Mouse (Mus musculus): ENCODE results near the gene Abcd3. TPM values are rescaled to one million over a fixed set of nuclear protein-coding genes. Genes with fewer than 3 reads are reported as not detected.
A peak's percentile ranks its signal among the peaks of the same experiment; 100 is the strongest.

The Abcd3 gene
- polyA plus RNA-seq (2015; fragmentation: Nextera tagmentation; extraction: Ambion mirVana), result 71.3 and 75.7 TPM in 2 replicates

GRCm38 (mm10) chr3:121814877-121815548 is at the start of gene Abcd3:
Gene Abcd3, minus strand, starts transcription at chr3:121815302.
- Histone ChIP-seq H3K36me3 (no peaks in the 10 kb centered on the region), H3K4me2 (peak within 1 kb of the TSS; percentile 85), H3K27ac (replicated peaks) (peak within 1 kb of the TSS; percentile 99), H3K9ac (peak within 1 kb of the TSS; percentile 89), H3K9me3 (no peaks in the 10 kb centered on the region), H3K4me1 (replicated peaks) (peaks cover 37% of the 10 kb centered on the region), H3K27me3 (no peaks in the 10 kb centered on the region), H3K4me3 (peak within 1 kb of the TSS; percentile 96)
- ATAC-seq (ENCODE audit: low FRiP score, low read depth), result peak; percentile 94
- WGBS, result under 1% methylated on average over 89 of the region's 99 CpGs

GRCm38 (mm10) chr3:121859142-121859541 is 44.0 kb upstream of the Abcd3 start:
- no peak overlapping the region for H3K4me3 ChIP-seq
- H3K4me1 ChIP-seq (replicated peaks), result no peaks in the 10 kb centered on the region
- no peaks in the 10 kb centered on the region for H3K9me3 ChIP-seq
- H3K4me2 ChIP-seq, result no peak overlapping the region
- ATAC-seq (ENCODE audit: low FRiP score, low read depth), result no peak
- WGBS, result 43% methylated on average over 5 of the region's 5 CpGs
- no peak overlapping the region for H3K27ac ChIP-seq (replicated peaks)
- H3K27me3 ChIP-seq, result no peaks in the 10 kb centered on the region
- H3K9ac ChIP-seq, result no peak overlapping the region
- H3K36me3 ChIP-seq, result no peaks in the 10 kb centered on the region

DNA sequence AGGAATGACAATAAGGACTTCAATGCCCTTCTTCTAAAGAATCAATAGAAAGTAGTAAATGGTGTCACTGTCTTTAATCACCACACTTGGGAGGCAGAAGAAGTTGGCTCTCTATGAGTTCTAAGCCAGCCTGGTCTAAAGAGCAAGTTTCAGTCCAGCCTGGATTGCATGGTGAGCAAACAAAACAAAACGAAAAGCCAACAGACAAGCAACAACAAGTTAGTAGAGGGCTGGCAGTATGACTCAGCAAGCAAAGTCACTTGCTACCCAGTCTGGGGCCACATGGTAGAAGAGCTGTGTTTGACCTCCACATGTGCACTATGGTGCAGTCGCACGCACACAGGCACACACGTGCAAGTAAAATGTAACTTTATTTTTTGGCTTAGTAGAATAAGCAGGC is 41.0 kb upstream of the Abcd3 start:
- no peaks in the 10 kb centered on the region for H3K9me3 ChIP-seq
- no peak overlapping the region for H3K4me2 ChIP-seq
- H3K4me1 ChIP-seq (replicated peaks), result no peaks in the 10 kb centered on the region
- 93% methylated on average over 4 of the region's 4 CpGs for WGBS
- H3K27me3 ChIP-seq, result no peaks in the 10 kb centered on the region
- no peak overlapping the region for H3K4me3 ChIP-seq
- H3K9ac ChIP-seq, result no peak overlapping the region
- ATAC-seq (ENCODE audit: low FRiP score, low read depth), result no peak
- H3K36me3 ChIP-seq, result no peaks in the 10 kb centered on the region
- H3K27ac ChIP-seq (replicated peaks), result no peak overlapping the region

- 72% methylated on average over 5 of the region's 5 CpGs for WGBS
- Histone ChIP-seq H3K4me3 (no peak overlapping the region), H3K27ac (replicated peaks) (no peak overlapping the region), H3K36me3 (no peaks in the 10 kb centered on the region), H3K4me1 (replicated peaks) (no peaks in the 10 kb centered on the region), H3K4me2 (no peak overlapping the region), H3K9ac (no peak overlapping the region), H3K27me3 (no peaks in the 10 kb centered on the region), H3K9me3 (no peaks in the 10 kb centered on the region)
- ATAC-seq (ENCODE audit: low FRiP score, low read depth), result no peak
These were observed 38.8 kb upstream of the Abcd3 start for GRCm38 (mm10) chr3:121853781-121854520.

GRCm38 (mm10) chr3:121852074-121852826 is 37.1 kb upstream of the Abcd3 start:
- no peak for ATAC-seq (ENCODE audit: low FRiP score, low read depth)
- no peaks in the 10 kb centered on the region for H3K36me3 ChIP-seq
- no peak overlapping the region for H3K4me3 ChIP-seq
- H3K4me1 ChIP-seq (replicated peaks), result no peaks in the 10 kb centered on the region
- 36% methylated on average over 4 of the region's 4 CpGs for WGBS
- H3K27me3 ChIP-seq, result no peaks in the 10 kb centered on the region
- H3K4me2 ChIP-seq, result no peak overlapping the region
- H3K27ac ChIP-seq (replicated peaks), result no peak overlapping the region
- H3K9ac ChIP-seq, result no peak overlapping the region
- H3K9me3 ChIP-seq, result no peaks in the 10 kb centered on the region

DNA sequence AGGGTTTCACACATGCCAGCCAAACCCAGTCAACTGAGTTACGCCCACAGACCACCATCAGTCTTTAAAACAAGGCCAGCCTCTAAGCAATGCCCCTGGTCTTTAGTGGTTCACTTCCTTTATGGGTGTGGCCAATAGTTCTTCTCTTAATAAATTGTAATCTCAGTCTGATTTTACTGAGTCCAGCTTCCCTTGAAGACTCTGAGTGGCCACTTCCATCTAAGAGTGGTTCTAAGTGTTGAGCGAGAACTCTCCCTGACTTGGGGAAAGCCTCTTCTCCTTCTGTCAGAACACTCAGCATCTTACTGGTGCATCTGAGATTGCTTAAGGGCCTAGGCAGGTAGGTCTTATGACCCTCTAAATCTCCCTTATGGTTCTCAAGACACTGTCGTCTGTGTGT is 35.9 kb upstream of the Abcd3 start:
- no peaks in the 10 kb centered on the region for H3K9me3 ChIP-seq
- H3K4me3 ChIP-seq, result no peak overlapping the region
- no peaks in the 10 kb centered on the region for H3K27me3 ChIP-seq
- H3K36me3 ChIP-seq, result no peaks in the 10 kb centered on the region
- no peak for ATAC-seq (ENCODE audit: low FRiP score, low read depth)
- H3K9ac ChIP-seq, result no peak overlapping the region
- H3K27ac ChIP-seq (replicated peaks), result no peak overlapping the region
- H3K4me2 ChIP-seq, result no peak overlapping the region
- no peaks in the 10 kb centered on the region for H3K4me1 ChIP-seq (replicated peaks)
- WGBS, result 92% methylated on average over 3 of the region's 3 CpGs

- H3K9ac ChIP-seq, result no peak overlapping the region
- 97% methylated on average over 4 of the region's 4 CpGs for WGBS
- H3K27ac ChIP-seq (replicated peaks), result no peak overlapping the region
- no peaks in the 10 kb centered on the region for H3K4me1 ChIP-seq (replicated peaks)
- H3K4me2 ChIP-seq, result no peak overlapping the region
- no peak overlapping the region for H3K4me3 ChIP-seq
- H3K9me3 ChIP-seq, result no peaks in the 10 kb centered on the region
- ATAC-seq (ENCODE audit: low FRiP score, low read depth), result no peak
- no peaks in the 10 kb centered on the region for H3K36me3 ChIP-seq
- H3K27me3 ChIP-seq, result no peaks in the 10 kb centered on the region
These were observed 35.3 kb upstream of the Abcd3 start for GRCm38 (mm10) chr3:121850381-121850780.

DNA sequence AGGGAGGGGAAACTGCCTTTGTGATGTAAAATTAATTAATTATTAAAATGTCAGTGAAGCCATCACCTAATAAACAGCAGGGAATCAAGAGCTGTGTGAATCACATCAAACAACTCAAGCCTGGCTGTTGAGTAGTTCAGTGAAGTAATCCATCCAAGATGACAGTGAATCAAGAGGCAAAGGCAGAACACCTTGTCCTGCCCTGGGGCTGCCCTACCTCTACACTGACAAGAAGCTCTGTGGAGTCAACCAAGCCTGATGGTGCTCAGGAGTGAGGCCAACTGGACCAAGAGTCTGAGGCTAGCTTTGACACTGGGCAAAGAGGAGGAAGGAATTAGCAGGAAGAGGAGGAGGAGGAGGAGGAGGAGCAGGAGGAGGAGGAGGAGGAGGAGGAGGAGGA is 32.2 kb upstream of the Abcd3 start:
- no peak overlapping the region for H3K4me2 ChIP-seq
- ATAC-seq (ENCODE audit: low FRiP score, low read depth), result no peak
- H3K9me3 ChIP-seq, result no peaks in the 10 kb centered on the region
- H3K4me1 ChIP-seq (replicated peaks), result no peaks in the 10 kb centered on the region
- H3K9ac ChIP-seq, result no peak overlapping the region
- no peak overlapping the region for H3K27ac ChIP-seq (replicated peaks)
- H3K36me3 ChIP-seq, result no peaks in the 10 kb centered on the region
- no peak overlapping the region for H3K4me3 ChIP-seq
- H3K27me3 ChIP-seq, result no peaks in the 10 kb centered on the region

DNA sequence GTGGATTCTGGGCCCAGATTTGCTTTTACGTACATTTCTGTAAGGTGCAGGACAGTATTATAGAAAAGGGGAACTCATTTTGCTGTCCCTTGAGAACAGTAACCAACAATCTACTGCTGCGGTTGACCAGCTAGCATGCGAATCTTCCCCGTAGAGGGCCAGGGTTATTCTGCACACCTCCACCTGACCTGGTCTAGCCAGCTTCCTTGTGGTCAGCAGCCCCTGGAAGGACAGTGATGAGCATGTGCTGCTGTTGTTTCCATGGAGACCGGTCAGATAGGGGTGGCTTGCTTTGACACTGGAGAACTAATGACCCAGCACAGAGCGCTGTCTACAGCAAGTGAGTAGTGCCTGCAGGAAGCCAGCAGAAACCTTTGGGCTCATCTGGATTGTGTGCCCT is 29.6 kb upstream of the Abcd3 start:
- Histone ChIP-seq H3K36me3 (no peaks in the 10 kb centered on the region), H3K4me3 (no peak overlapping the region), H3K27me3 (no peaks in the 10 kb centered on the region), H3K9ac (no peak overlapping the region), H3K9me3 (no peaks in the 10 kb centered on the region), H3K4me1 (replicated peaks) (no peaks in the 10 kb centered on the region), H3K27ac (replicated peaks) (no peak overlapping the region), H3K4me2 (no peak overlapping the region)
- no peak for ATAC-seq (ENCODE audit: low FRiP score, low read depth)
- 84% methylated on average over 6 of the region's 6 CpGs for WGBS

DNA sequence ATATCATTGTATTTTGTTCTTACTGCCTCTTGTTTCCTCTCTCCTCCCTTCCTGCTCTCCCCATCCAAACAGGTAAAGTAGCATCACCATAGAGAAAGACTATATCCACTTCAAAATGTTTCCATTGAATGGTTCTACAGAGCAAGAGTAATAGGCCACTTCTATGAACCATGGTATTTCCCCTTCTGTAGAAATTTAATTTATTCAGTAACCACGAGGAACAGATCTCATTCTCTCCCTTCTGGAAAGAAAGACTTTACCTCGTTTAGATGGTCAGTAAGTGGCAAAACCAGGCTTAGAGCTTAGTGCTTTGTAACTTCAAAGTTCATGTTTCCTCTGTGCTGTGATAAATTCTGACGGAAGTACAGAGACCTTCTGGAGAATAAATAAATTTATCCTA is 28.9 kb upstream of the Abcd3 start:
- Histone ChIP-seq H3K9me3 (no peaks in the 10 kb centered on the region), H3K36me3 (no peaks in the 10 kb centered on the region), H3K4me1 (replicated peaks) (no peaks in the 10 kb centered on the region), H3K9ac (no peak overlapping the region), H3K4me2 (no peak overlapping the region), H3K27me3 (no peaks in the 10 kb centered on the region), H3K27ac (replicated peaks) (no peak overlapping the region), H3K4me3 (no peak overlapping the region)
- no peak for ATAC-seq (ENCODE audit: low FRiP score, low read depth)
- 74% methylated on average over 3 of the region's 3 CpGs for WGBS

DNA sequence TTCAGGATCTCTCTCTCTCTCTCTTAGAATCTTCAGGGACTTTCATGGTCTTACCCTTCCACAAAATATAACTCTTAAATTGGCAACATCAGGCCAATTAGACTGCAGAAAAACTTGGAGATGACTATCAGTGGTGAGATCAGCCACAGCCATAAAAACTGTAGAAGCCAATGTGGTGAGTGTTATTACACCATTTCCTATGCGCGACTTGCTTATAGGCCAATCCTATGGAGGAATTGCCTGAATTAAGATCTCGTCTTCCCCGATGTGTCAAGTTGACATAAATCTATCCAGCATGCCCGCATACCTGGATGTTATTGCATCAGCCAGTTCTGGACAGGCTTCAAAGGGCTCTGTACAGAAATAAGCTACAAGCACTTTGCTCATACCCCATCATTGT is 28.2 kb upstream of the Abcd3 start:
- no peak for ATAC-seq (ENCODE audit: low FRiP score, low read depth)
- H3K4me2 ChIP-seq, result no peak overlapping the region
- no peaks in the 10 kb centered on the region for H3K27me3 ChIP-seq
- H3K9ac ChIP-seq, result no peak overlapping the region
- no peak overlapping the region for H3K27ac ChIP-seq (replicated peaks)
- no peaks in the 10 kb centered on the region for H3K9me3 ChIP-seq
- H3K4me1 ChIP-seq (replicated peaks), result no peaks in the 10 kb centered on the region
- WGBS, result 94% methylated on average over 5 of the region's 5 CpGs
- H3K36me3 ChIP-seq, result no peaks in the 10 kb centered on the region
- no peak overlapping the region for H3K4me3 ChIP-seq

GRCm38 (mm10) chr3:121842306-121842860 is 27.3 kb upstream of the Abcd3 start:
- WGBS, result 74% methylated on average over 7 of the region's 7 CpGs

More at GRCm38 (mm10) chr3:121842306-121842860, 27.3 kb upstream of the Abcd3 start:
- H3K27ac ChIP-seq (replicated peaks), result no peak overlapping the region
- H3K4me2 ChIP-seq, result no peak overlapping the region
- H3K27me3 ChIP-seq, result no peaks in the 10 kb centered on the region
- H3K36me3 ChIP-seq, result no peaks in the 10 kb centered on the region
- ATAC-seq (ENCODE audit: low FRiP score, low read depth), result no peak
- no peak overlapping the region for H3K9ac ChIP-seq
- H3K9me3 ChIP-seq, result no peaks in the 10 kb centered on the region
- no peak overlapping the region for H3K4me3 ChIP-seq
- no peaks in the 10 kb centered on the region for H3K4me1 ChIP-seq (replicated peaks)
